Mouse (Mus musculus): ENCODE results near the gene Slu7.

Gene Slu7

GRCm38 (mm10) chr11:43417201-43417600 is 16.3 kb upstream of the Slu7 start:
- DNase-seq (ENCODE audit: inconsistent age in 2 of 2, low spot score in 1 of 2): no peak

GRCm38 (mm10) chr11:43424386-43424785 is 9.2 kb upstream of the Slu7 start:
- DNase-seq (ENCODE audit: inconsistent age in 2 of 2, low spot score in 1 of 2): no peak

GRCm38 (mm10) chr11:43425166-43425709 is 8.3 kb upstream of the Slu7 start:
- DNase-seq (ENCODE audit: inconsistent age in 2 of 2, low spot score in 1 of 2): no peak

GRCm38 (mm10) chr11:43425824-43426413 is 7.6 kb upstream of the Slu7 start, which contains the start of gene Pttg1:
TSS of gene Pttg1 (minus strand) at chr11:43426251.
- DNase-seq (ENCODE audit: inconsistent age in 2 of 2, low spot score in 1 of 2): peak; percentile 86 to 93

GRCm38 (mm10) chr11:43426414-43426884 is 7.1 kb upstream of the Slu7 start:
- peak; percentile 42 to 85 for DNase-seq (ENCODE audit: inconsistent age in 2 of 2, low spot score in 1 of 2)

- DNase-seq (ENCODE audit: inconsistent age in 2 of 2, low spot score in 1 of 2): no peak
Measured at GRCm38 (mm10) chr11:43434024-43434407, 472 bp downstream of the Slu7 start.

GRCm38 (mm10) chr11:43441121-43441520 is 7.6 kb downstream of the Slu7 start:
- no peak for DNase-seq (ENCODE audit: inconsistent age in 2 of 2, low spot score in 1 of 2)

GRCm38 (mm10) chr11:43443183-43443582 is 9.6 kb downstream of the Slu7 start:
- no peak for DNase-seq (ENCODE audit: inconsistent age in 2 of 2, low spot score in 1 of 2)

- DNase-seq (ENCODE audit: inconsistent age in 2 of 2, low spot score in 1 of 2): no peak
Measured at GRCm38 (mm10) chr11:43449916-43450315, 16.4 kb downstream of the Slu7 start.

GRCm38 (mm10) chr11:43451322-43451721 is 17.8 kb downstream of the Slu7 start:
- no peak for DNase-seq (ENCODE audit: inconsistent age in 2 of 2, low spot score in 1 of 2)

- no peak for DNase-seq (ENCODE audit: inconsistent age in 2 of 2, low spot score in 1 of 2)
Measured at GRCm38 (mm10) chr11:43452266-43452665, 18.7 kb downstream of the Slu7 start.

GRCm38 (mm10) chr11:43463204-43463603 is 29.7 kb downstream of the Slu7 start:
- no peak for DNase-seq (ENCODE audit: inconsistent age in 2 of 2, low spot score in 1 of 2)

- DNase-seq (ENCODE audit: inconsistent age in 2 of 2, low spot score in 1 of 2): peak in 1 of 2 experiments; percentile 46
Measured at GRCm38 (mm10) chr11:43470118-43470517, 36.6 kb downstream of the Slu7 start.

GRCm38 (mm10) chr11:43470881-43471820 is 37.6 kb downstream of the Slu7 start:
- peak in 1 of 2 experiments; percentile 70 for DNase-seq (ENCODE audit: inconsistent age in 2 of 2, low spot score in 1 of 2)

- DNase-seq (ENCODE audit: inconsistent age in 2 of 2, low spot score in 1 of 2): no peak
Measured at GRCm38 (mm10) chr11:43473115-43473514, 39.6 kb downstream of the Slu7 start.

- DNase-seq (ENCODE audit: inconsistent age in 2 of 2, low spot score in 1 of 2): no peak
Measured at GRCm38 (mm10) chr11:43473635-43474224, 40.2 kb downstream of the Slu7 start.

- peak; percentile 60 to 76 for DNase-seq (ENCODE audit: inconsistent age in 2 of 2, low spot score in 1 of 2)
Measured at GRCm38 (mm10) chr11:43474225-43474774, 40.8 kb downstream of the Slu7 start, which contains the start of gene C1qtnf2. TSS of gene C1qtnf2 (plus strand) at chr11:43474276.

- no peak for DNase-seq (ENCODE audit: inconsistent age in 2 of 2, low spot score in 1 of 2)
Measured at GRCm38 (mm10) chr11:43479376-43479775, 45.8 kb downstream of the Slu7 start.

- no peak for DNase-seq (ENCODE audit: inconsistent age in 2 of 2, low spot score in 1 of 2)
Measured at GRCm38 (mm10) chr11:43480561-43480960, 47.0 kb downstream of the Slu7 start.

GRCm38 (mm10) chr11:43481672-43482522 is 48.4 kb downstream of the Slu7 start:
- DNase-seq (ENCODE audit: inconsistent age in 2 of 2, low spot score in 1 of 2): no peak
